Mouse (Mus musculus) right cerebral cortex, postnatal 10 days (tissue): ENCODE data around the gene Sdcbp2.

Source experiments
- DNase-seq, 2 experiments: peaks; one replicate each; pipeline ENCODE4 v3.0.0; 2021; ENCODE audit warnings: low spot score in 2 of 2

Sdcbp2 gene

DNA sequence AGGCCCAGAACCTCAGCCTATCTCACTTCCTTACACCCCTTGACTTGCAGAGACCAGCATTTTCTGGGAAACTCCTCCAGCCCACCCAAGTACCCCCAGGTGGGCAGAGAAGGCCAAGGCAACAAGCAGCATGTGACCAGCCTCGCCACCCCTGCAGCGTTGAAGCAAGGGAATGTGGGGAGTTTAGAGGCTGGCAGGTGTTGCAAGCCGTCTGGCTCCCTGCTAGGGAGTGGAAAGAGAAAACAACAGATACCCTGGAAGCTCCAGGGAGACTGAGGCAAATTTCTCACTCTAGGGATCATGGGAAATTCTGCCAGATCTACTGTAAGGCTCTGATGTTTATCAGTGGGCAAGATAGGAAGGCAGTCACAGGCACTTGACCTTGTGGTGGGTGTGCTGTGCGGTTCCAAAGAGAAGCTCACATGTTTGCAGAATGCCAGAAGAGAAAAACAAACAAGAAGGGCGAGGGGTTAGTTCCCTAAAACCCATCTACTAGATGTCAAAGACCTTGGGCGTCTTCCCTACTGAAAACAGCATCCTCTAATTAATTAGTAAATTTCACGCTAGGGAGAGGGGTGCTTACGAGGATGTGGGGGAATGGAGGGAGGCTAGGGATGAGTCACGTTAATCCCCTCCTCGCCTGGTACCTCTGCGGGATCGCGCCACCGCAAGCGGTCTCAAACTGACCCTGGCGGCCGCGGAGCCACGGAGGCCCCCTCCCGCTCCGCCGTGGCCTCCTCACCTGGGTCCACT, 59.2 kb downstream of the Sdcbp2 start:
- DNase-seq: peak in 1 of 2 experiments; percentile 51

- DNase-seq: peak; percentile 89 to 93
Observed at GRCm38 (mm10) chr2:151632159-151632814, 59.9 kb downstream of the Sdcbp2 start, which contains the start of gene Snph. Gene Snph, minus strand, starts transcription at chr2:151632593.

- no peak for DNase-seq
Observed at GRCm38 (mm10) chr2:151632982-151633381, 60.6 kb downstream of the Sdcbp2 start.

DNA sequence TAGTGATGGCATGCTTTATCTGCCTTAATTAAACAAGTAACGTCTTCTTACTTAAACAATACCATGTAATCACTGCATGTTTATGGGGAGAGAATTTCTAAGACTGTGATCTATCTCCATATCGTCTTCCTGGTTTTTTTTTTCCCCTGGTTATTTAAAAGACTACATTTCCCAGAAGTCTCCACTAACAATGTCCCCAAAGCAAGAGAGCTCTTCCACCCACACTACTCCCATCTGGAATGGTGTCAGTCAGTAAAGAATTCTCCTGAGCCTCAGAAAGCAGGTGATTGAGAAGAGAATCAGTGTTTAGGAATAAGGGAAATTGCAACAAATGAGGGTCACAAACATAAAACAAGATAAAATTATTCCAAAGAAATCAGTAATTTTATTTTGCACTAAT, 62.5 kb downstream of the Sdcbp2 start:
- DNase-seq: no peak

DNA sequence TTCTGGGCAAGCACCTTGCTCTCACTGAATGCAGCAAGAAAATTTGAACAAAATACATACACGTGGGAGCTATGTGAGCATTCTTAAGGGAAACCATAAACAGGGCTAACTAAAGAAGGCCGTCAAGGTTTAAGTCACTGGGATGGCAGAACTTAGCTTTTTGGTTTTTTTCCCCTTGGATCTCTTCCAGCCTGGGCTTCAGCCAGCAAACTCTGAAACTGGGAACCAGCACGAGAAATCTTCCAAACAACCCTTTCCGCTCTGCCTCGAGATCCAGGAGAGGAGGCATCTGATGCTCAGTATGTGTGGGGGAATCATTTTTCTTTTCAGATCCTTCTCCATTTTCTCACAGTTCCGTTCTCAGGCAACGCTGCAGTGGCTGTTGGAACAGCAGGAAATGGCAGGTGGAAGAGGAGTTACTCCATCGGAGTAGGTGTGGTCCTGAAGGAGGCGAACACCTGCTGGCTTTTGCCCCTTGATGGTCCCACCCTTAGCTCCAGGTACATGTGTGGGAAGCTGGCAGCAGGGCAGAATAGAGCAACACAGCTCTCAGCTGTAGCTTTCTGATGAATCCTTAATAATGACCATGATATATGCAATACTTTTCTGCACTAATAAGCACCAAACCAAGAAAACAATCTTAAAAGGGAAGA, 63.1 kb downstream of the Sdcbp2 start:
- no peak for DNase-seq

DNA sequence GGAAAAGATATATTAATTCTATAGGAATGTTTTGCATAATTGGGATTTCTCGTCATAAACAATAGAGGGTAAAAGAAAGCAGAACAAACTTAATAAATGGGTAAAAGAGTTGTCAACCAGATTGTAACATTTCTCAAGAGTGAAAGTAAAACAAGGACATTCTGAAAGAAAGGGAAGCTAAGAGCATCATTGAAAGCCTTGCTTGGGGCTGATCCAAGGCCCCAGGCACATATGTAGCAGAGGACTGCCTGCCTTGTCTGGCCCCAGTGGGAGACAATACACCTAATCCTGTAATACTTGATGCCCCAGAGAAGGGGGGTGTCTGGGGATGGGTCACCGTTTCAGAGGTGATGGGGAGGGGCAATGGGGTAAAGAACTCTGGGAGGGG, 63.6 kb downstream of the Sdcbp2 start:
- DNase-seq: no peak
